Mouse (Mus musculus): ENCODE results near the gene Gm45213. TPM values are rescaled to one million over a fixed set of nuclear protein-coding genes. Genes with fewer than 3 reads are reported as not detected.

Gm45213 gene
- total RNA-seq (2014; rRNA removed) = not detected in 2 replicates
- not detected in 2 replicates for polyA plus RNA-seq (2012; rRNA removed)

DNA sequence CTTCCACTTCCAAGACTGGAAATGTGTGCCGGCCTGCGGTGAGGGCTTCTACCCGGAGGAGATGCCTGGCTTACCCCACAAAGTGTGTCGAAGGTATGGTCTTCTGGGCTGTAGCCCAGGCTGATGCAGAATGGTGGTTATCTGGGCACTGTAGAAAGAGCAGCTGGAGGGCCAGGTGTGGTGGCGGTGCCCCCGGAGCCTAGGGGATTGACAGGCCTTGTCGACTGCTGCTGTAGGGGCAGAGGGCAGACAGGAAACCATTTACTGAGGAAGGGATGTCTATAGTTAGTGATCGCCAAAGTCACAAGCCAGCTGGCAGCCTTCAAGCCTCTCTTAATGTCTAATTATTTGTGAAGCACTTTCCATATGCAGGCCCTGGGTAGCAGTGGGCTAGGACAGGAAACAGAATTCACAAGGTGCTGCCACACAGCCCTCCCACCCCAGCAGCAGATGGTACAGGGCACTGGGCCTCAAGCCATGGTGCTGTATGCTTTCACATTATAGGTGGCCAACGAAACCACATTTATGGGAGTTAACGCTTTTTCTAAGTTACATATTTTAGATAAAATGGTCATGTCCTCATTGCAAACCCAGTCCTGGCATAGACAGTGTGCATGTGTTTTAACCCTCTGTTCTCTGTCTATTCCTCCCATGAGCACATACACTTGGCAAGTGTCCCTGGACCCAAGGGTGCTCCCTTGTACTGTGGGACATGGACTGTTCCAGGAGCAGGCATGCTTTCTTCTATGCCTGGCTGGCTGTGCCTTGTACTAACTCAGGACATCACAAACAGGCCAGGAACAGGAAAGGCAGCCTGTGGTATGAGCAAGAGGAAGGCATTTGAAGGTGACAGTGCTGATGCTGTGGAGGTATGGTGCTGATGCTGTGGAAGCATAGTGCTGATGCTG lies at the start of gene Gm45213:
Gm45213 (plus strand) TSS at position 51 of the 908 bp plus-strand sequence.
- Histone ChIP-seq H3K36me3 (ENCODE audit: control insufficient read depth, insufficient read depth, low read length) (peaks cover 7% of the 10 kb centered on the region), H3K4me1 (ENCODE audit: control insufficient read depth, insufficient read depth, low read length) (no peaks in the 10 kb centered on the region), H3K79me2 (ENCODE audit: control insufficient read depth, insufficient read depth, low read length) (no peaks in the 10 kb centered on the region), H3K4me3 (ENCODE audit: insufficient read depth, low read depth, low read length) (no peak within 1 kb of the TSS), H3K9ac (ENCODE audit: low read depth, low read length) (no peak within 1 kb of the TSS), H3K27ac (replicated peaks; ENCODE audit: insufficient read depth, low read depth, low read length) (no peak within 1 kb of the TSS), H3K27me3 (ENCODE audit: control insufficient read depth, insufficient read depth, low read length) (no peaks in the 10 kb centered on the region)
- TF ChIP-seq CTCF (IDR thresholded peaks at IDR 0.05; ENCODE audit: low read depth, low read length) (no peak), POLR2A (IDR thresholded peaks at IDR 0.05; ENCODE audit: extremely low read depth, insufficient read depth, low read length) (no peak)
- no peak for DNase-seq (ENCODE audit: extremely low read depth, low read depth, low spot score)
- WGBS = 85% methylated on average over 10 of the region's 10 CpGs

DNA sequence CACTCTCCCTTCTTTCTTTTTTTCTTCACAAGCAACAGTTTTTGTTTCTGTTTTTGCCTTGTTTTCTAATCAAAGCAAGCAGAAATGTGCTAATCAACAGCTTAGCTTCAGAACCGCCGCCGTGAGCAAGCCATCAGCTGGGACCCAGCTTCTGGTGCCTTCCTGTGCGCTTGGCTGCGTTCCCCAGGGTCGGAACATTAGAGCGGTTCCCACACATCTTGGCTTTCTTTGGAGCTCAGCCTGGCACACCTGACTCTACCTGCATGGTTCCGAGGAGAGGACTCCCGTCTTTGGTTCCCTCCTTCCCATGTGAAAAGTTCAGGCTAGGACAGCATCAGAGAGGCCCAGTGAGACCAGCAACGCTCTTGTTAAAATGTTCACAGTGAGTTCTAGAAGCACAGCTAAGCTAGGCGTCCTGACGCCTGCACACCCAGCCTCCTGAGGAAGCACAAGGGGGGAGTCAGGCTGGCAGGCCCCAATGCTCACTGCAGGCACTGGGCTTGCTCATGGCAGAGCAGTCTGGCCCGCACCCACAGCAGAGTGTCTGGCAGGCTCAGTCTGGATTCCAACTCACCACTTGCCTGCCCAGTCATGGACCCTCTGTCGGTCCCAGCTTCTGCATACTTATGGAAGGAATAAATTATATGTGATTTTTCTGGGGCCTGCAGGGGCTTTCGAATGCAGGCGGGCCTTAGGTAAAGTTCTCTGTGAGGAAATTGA lies 42.2 kb upstream of the Gm45213 start:
- Histone ChIP-seq H3K79me2 (ENCODE audit: control insufficient read depth, insufficient read depth, low read length) (no peaks in the 10 kb centered on the region), H3K27ac (replicated peaks; ENCODE audit: insufficient read depth, low read depth, low read length) (no peak overlapping the region), H3K4me1 (ENCODE audit: control insufficient read depth, insufficient read depth, low read length) (peaks cover 15% of the 10 kb centered on the region), H3K4me3 (ENCODE audit: insufficient read depth, low read depth, low read length) (no peak overlapping the region), H3K9ac (ENCODE audit: low read depth, low read length) (no peak overlapping the region), H3K36me3 (ENCODE audit: control insufficient read depth, insufficient read depth, low read length) (peaks cover 6% of the 10 kb centered on the region; the same call in 1 of the 2 replicates), H3K27me3 (ENCODE audit: control insufficient read depth, insufficient read depth, low read length) (no peaks in the 10 kb centered on the region)
- TF ChIP-seq CTCF (IDR thresholded peaks at IDR 0.05; ENCODE audit: low read depth, low read length) (no peak), POLR2A (IDR thresholded peaks at IDR 0.05; ENCODE audit: extremely low read depth, insufficient read depth, low read length) (no peak)
- WGBS = 94% methylated on average over 16 of the region's 16 CpGs
- DNase-seq (ENCODE audit: extremely low read depth, low read depth, low spot score) = peak; percentile 25

DNA sequence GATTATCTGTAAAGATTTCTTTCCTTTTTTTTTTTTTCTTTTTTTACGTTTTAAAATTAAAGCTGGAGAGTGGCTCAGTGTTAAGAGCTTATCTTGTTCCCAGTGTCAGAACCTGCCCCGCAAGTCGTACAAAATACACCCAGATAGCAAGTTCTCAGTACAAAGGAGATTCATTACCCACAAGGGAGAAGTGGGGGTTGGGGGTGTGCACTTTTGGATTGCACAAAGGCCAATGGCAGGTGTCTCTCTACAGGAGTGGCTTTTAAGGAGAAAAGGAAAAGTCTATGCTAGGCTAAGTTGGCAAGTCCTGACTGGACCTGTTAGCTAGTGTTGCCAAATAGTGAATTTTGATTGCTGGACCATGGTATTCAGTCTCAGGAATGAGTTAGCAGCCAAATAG lies 41.6 kb upstream of the Gm45213 start:
- H3K4me3 ChIP-seq (ENCODE audit: insufficient read depth, low read depth, low read length) = no peak overlapping the region
- no peaks in the 10 kb centered on the region for H3K79me2 ChIP-seq (ENCODE audit: control insufficient read depth, insufficient read depth, low read length)
- H3K27ac ChIP-seq (replicated peaks; ENCODE audit: insufficient read depth, low read depth, low read length) = peak overlapping the region; percentile 52; the same call in 1 of the 2 replicates
- H3K36me3 ChIP-seq (ENCODE audit: control insufficient read depth, insufficient read depth, low read length) = peaks cover 6% of the 10 kb centered on the region; the same call in 1 of the 2 replicates
- 45% methylated on average over 3 of the region's 3 CpGs for WGBS
- DNase-seq (ENCODE audit: extremely low read depth, low read depth, low spot score) = peak; percentile 89
- TF ChIP-seq POLR2A (IDR thresholded peaks at IDR 0.05; ENCODE audit: extremely low read depth, insufficient read depth, low read length) = no peak
- no peak for TF ChIP-seq CTCF (IDR thresholded peaks at IDR 0.05; ENCODE audit: low read depth, low read length)
- peaks cover 15% of the 10 kb centered on the region for H3K4me1 ChIP-seq (ENCODE audit: control insufficient read depth, insufficient read depth, low read length)
- H3K27me3 ChIP-seq (ENCODE audit: control insufficient read depth, insufficient read depth, low read length) = no peaks in the 10 kb centered on the region
- H3K9ac ChIP-seq (ENCODE audit: low read depth, low read length) = no peak overlapping the region

DNA sequence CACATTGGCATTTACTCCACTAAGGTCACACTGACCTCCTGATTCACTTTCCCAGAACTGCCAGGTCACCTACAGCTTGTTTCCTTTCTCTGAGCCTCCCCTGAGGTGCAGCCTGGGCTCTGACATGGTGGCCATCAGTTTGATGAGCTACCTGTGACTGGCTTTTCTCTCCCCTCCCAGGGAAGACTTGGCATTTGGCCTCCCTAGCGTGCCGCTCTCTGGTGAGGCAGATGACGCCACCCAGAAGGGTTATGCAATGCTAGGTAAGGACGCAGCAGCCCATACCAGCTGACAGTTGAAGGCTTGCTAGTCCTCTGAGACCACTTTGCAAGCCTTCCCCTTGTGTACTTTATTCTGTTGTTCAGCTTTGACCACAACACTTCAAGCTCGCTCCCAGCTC lies 40.0 kb upstream of the Gm45213 start:
- peak; percentile 83 for DNase-seq (ENCODE audit: extremely low read depth, low read depth, low spot score)
- no peak for TF ChIP-seq CTCF (IDR thresholded peaks at IDR 0.05; ENCODE audit: low read depth, low read length)
- H3K4me3 ChIP-seq (ENCODE audit: insufficient read depth, low read depth, low read length) = no peak overlapping the region
- WGBS = 37% methylated on average over 5 of the region's 5 CpGs
- peaks cover 15% of the 10 kb centered on the region for H3K4me1 ChIP-seq (ENCODE audit: control insufficient read depth, insufficient read depth, low read length)
- peaks cover 6% of the 10 kb centered on the region; the same call in 1 of the 2 replicates for H3K36me3 ChIP-seq (ENCODE audit: control insufficient read depth, insufficient read depth, low read length)
- H3K27me3 ChIP-seq (ENCODE audit: control insufficient read depth, insufficient read depth, low read length) = no peaks in the 10 kb centered on the region
- no peaks in the 10 kb centered on the region for H3K79me2 ChIP-seq (ENCODE audit: control insufficient read depth, insufficient read depth, low read length)
- peak overlapping the region; percentile 99 for H3K27ac ChIP-seq (replicated peaks; ENCODE audit: insufficient read depth, low read depth, low read length)
- H3K9ac ChIP-seq (ENCODE audit: low read depth, low read length) = peak overlapping the region; percentile 31; the same call in 1 of the 2 replicates

DNA sequence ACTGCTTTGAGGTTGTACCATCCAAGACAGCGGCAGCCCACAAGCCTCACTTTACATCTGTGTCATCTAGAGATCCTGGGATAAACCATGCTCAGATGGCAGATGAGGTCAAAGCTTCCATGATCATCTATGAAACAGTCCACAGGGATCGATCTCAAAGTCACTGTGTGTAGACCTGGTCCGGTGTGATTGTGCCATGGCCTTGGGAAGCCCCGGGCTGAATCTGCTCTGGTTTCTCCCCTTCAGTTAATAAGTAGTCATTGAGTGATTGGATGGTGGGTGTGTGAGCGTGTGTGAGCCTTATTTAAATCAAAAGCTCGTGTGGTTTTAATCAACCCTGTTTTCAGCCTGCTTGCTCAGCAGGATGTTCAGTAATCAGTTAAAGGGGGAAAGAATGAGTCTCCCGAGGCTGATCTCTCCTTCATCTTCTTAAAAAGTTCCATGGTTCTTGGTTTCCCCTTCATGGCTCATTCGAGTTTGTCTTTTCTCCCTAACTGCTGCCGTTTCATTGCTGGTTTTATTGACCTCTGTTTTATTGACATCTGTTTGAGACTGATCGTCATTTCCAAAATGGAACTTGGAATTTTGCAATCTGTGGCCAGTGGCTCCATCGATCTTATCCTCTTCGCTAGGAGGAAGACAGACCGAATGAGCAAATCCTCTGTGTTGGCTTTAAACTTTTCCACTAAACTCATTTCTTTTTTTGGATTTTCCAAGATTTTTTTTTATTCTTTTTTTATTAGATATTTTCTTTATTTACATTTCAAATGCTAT lies 39.4 kb upstream of the Gm45213 start:
- TF ChIP-seq POLR2A (IDR thresholded peaks at IDR 0.05; ENCODE audit: extremely low read depth, insufficient read depth, low read length) (no peak), CTCF (IDR thresholded peaks at IDR 0.05; ENCODE audit: low read depth, low read length) (no peak)
- Histone ChIP-seq H3K36me3 (ENCODE audit: control insufficient read depth, insufficient read depth, low read length) (peaks cover 4% of the 10 kb centered on the region; the same call in 1 of the 2 replicates), H3K4me1 (ENCODE audit: control insufficient read depth, insufficient read depth, low read length) (peaks cover 15% of the 10 kb centered on the region), H3K79me2 (ENCODE audit: control insufficient read depth, insufficient read depth, low read length) (no peaks in the 10 kb centered on the region), H3K27ac (replicated peaks; ENCODE audit: insufficient read depth, low read depth, low read length) (peak overlapping the region; percentile 99), H3K27me3 (ENCODE audit: control insufficient read depth, insufficient read depth, low read length) (no peaks in the 10 kb centered on the region), H3K4me3 (ENCODE audit: insufficient read depth, low read depth, low read length) (no peak overlapping the region), H3K9ac (ENCODE audit: low read depth, low read length) (peak overlapping the region; percentile 38)
- peak; percentile 96 for DNase-seq (ENCODE audit: extremely low read depth, low read depth, low spot score)
- 23% methylated on average over 13 of the region's 13 CpGs for WGBS
